Mouse (Mus musculus) forebrain, embryonic 11.5 days (tissue): ENCODE data around the gene Twnk. TPM values are rescaled to one million over a fixed set of nuclear protein-coding genes. Genes with fewer than 3 reads are reported as not detected.

Experiments
- ATAC-seq: fragments of 200-750 bp; cut with Nextera tagmentation; replicated peaks from 2 replicates; pipeline ENCODE4 v1.8.0; 2017; ENCODE audit warnings: moderate TSS enrichment; ENCODE audit not compliant: low FRiP score
- DNase-seq: peaks from one replicate; pipeline ENCODE4 v3.0.0-alpha.2; 2017; ENCODE audit warnings: low spot score
- H3K27ac ChIP-seq: fragments of 300-500 bp; sonication (generic); 2 replicates; pipeline ENCODE4 v1.5.1; 2014; ENCODE audit warnings: low read depth, low read length
- H3K27me3 ChIP-seq: fragments of 300-500 bp; sonication (generic); 2 replicates; pipeline ENCODE4 v1.6.1; 2014; ENCODE audit warnings: mild to moderate bottlenecking, low read length, mixed read lengths; ENCODE audit not compliant: control insufficient read depth, insufficient read depth
- H3K36me3 ChIP-seq: fragments of 300-500 bp; sonication (generic); 2 replicates; pipeline ENCODE4 v1.6.1; 2014; ENCODE audit warnings: mild to moderate bottlenecking, low read length, moderate library complexity, mixed read lengths; ENCODE audit not compliant: control insufficient read depth, insufficient read depth
- H3K4me1 ChIP-seq: fragments of 300-500 bp; sonication (generic); replicated peaks from 2 replicates; pipeline ENCODE4 v1.6.1; 2014; ENCODE audit warnings: low read length, mixed read lengths; ENCODE audit not compliant: control insufficient read depth, insufficient read depth
- H3K4me2 ChIP-seq: fragments of 300-500 bp; sonication (generic); 2 replicates; pipeline ENCODE4 v1.6.1; 2014; ENCODE audit warnings: low read depth, mild to moderate bottlenecking, low read length, moderate library complexity, mixed read lengths; ENCODE audit not compliant: severe bottlenecking
- H3K4me3 ChIP-seq: fragments of 300-500 bp; sonication (generic); 2 replicates; pipeline ENCODE4 v1.5.1; 2014; ENCODE audit warnings: low read depth, low read length
- H3K9ac ChIP-seq: fragments of 300-500 bp; sonication (generic); 2 replicates; pipeline ENCODE4 v1.6.1; 2014; ENCODE audit warnings: low read length
- H3K9me3 ChIP-seq: fragments of 300-500 bp; sonication (generic); 2 replicates; pipeline ENCODE4 v1.6.1; 2016; ENCODE audit warnings: low read length, mixed read lengths; ENCODE audit not compliant: control insufficient read depth
- WGBS: fragments of 180-500 bp; shearing (Covaris S2); extraction: QIAGEN DNeasy Blood & Tissue Kit; methylation state at CpG from one replicate; pipeline ENCODE4 v1.1.7; 2014; 5-methylcytosine and 5-hydroxymethylcytosine counted together
- polyA plus RNA-seq: library from polyadenylated mRNA; unstranded; fragments of >200 nt; fragmentation: Nextera tagmentation; extraction: Ambion mirVana; gene quantifications from 2 replicates; pipeline ENCODE4 v1.2.1, GENCODE M21; 2014

The Twnk gene
- polyA plus RNA-seq, 1 experiment from 2014 or later: 19.9 TPM

- ATAC-seq (no peak), DNase-seq (no peak)
- H3K9ac ChIP-seq: no peak overlapping the region
- H3K36me3 ChIP-seq: peaks cover 3% of the 10 kb centered on the region; the same call in 1 of the 2 replicates
- H3K4me1 ChIP-seq: peaks cover 5% of the 10 kb centered on the region; the same call in 1 of the 2 replicates
- 94% methylated on average over 4 of the region's 4 CpGs for WGBS
- H3K4me2 ChIP-seq: no peak overlapping the region
- H3K9me3 ChIP-seq: no peaks in the 10 kb centered on the region
- H3K4me3 ChIP-seq: no peak overlapping the region
- 0 out of 2 replicates have a peak, but pooled peaks cover 2% of the 10 kb centered on the region for H3K27me3 ChIP-seq
- no peak overlapping the region for H3K27ac ChIP-seq
These were observed 21.0 kb upstream of the Twnk start for GRCm38 (mm10) chr19:44984420-44984819.

GRCm38 (mm10) chr19:44985159-44985988 lies 20.1 kb upstream of the Twnk start:
- DNase-seq: no peak
- H3K4me1 ChIP-seq: peaks cover 13% of the 10 kb centered on the region
- H3K4me3 ChIP-seq: no peak overlapping the region
- H3K4me2 ChIP-seq: no peak overlapping the region
- H3K27ac ChIP-seq: no peak overlapping the region
- H3K9me3 ChIP-seq: no peaks in the 10 kb centered on the region
- H3K27me3 ChIP-seq: 0 out of 2 replicates have a peak, but pooled peaks cover 2% of the 10 kb centered on the region
- WGBS: 70% methylated on average over 5 of the region's 5 CpGs
- H3K36me3 ChIP-seq: no peaks in the 10 kb centered on the region; the same call in 1 of the 2 replicates
- no peak overlapping the region for H3K9ac ChIP-seq
- ATAC-seq: no peak

- ATAC-seq: no peak
- WGBS: 71% methylated on average over 6 of the region's 6 CpGs
- Histone ChIP-seq H3K36me3 (no peaks in the 10 kb centered on the region; the same call in 1 of the 2 replicates), H3K27me3 (0 out of 2 replicates have a peak, but pooled peaks cover 2% of the 10 kb centered on the region), H3K9me3 (no peaks in the 10 kb centered on the region), H3K4me3 (no peak overlapping the region), H3K4me1 (peaks cover 18% of the 10 kb centered on the region), H3K27ac (no peak overlapping the region), H3K9ac (no peak overlapping the region), H3K4me2 (no peak overlapping the region)
- no peak for DNase-seq
These were observed 18.5 kb upstream of the Twnk start for GRCm38 (mm10) chr19:44987004-44987403.

GRCm38 (mm10) chr19:44987851-44988250 lies 17.6 kb upstream of the Twnk start:
- ATAC-seq (no peak), DNase-seq (no peak)
- 0 out of 2 replicates have a peak, but pooled peaks cover 2% of the 10 kb centered on the region for H3K27me3 ChIP-seq
- no peaks in the 10 kb centered on the region for H3K9me3 ChIP-seq
- WGBS: 69% methylated on average over 6 of the region's 6 CpGs
- H3K4me3 ChIP-seq: no peak overlapping the region
- peaks cover 18% of the 10 kb centered on the region for H3K4me1 ChIP-seq
- H3K27ac ChIP-seq: no peak overlapping the region
- H3K4me2 ChIP-seq: no peak overlapping the region
- H3K9ac ChIP-seq: no peak overlapping the region
- H3K36me3 ChIP-seq: no peaks in the 10 kb centered on the region

DNA sequence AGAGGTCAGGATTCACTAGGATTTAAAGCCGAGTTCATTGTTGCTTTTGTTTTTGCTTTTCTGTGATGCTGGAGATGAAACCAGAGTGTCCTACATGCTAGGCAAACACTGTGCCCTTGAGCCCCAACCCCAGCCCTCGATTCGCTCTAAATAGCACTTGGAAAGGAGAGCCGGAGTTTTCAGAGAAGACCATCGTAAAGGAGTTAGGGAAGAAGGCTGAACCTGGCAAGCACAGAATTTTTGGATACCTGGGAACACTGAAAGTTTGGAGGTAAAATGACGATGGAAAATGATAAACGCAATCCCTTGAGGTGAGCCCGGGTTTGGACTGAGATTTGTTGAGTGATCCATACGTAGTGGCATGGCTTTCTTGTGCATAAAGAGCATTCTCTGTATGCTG lies 17.1 kb upstream of the Twnk start:
- Histone ChIP-seq H3K27ac (no peak overlapping the region), H3K9ac (no peak overlapping the region; the same call in 1 of the 2 replicates), H3K9me3 (no peaks in the 10 kb centered on the region), H3K27me3 (0 out of 2 replicates have a peak, but pooled peaks cover 2% of the 10 kb centered on the region), H3K36me3 (no peaks in the 10 kb centered on the region), H3K4me1 (peaks cover 18% of the 10 kb centered on the region), H3K4me2 (peak overlapping the region; percentile 98; the same call in 1 of the 2 replicates), H3K4me3 (peak overlapping the region; percentile 65; the same call in 1 of the 2 replicates)
- 36% methylated on average over 9 of the region's 9 CpGs for WGBS
- DNase-seq (no peak), ATAC-seq (no peak; the same call in 1 of the 2 replicates)

- DNase-seq (peak; percentile 82), ATAC-seq (peak; percentile 85)
- H3K9ac ChIP-seq: peak within 1 kb of the TSS; percentile 85
- H3K4me2 ChIP-seq: peak within 1 kb of the TSS; percentile 98
- peaks cover 18% of the 10 kb centered on the region for H3K4me1 ChIP-seq
- under 1% methylated on average over 42 of the region's 58 CpGs for WGBS
- peak within 1 kb of the TSS; percentile 65 for H3K4me3 ChIP-seq
- H3K36me3 ChIP-seq: no peaks in the 10 kb centered on the region
- 0 out of 2 replicates have a peak, but pooled peaks cover 2% of the 10 kb centered on the region for H3K27me3 ChIP-seq
- no peaks in the 10 kb centered on the region for H3K9me3 ChIP-seq
- 0 out of 2 replicates have a peak within 1 kb of the TSS, but pooled peaks have one; percentile 6 for H3K27ac ChIP-seq
These were observed 16.5 kb upstream of the Twnk start, which contains the start of gene Sema4g for GRCm38 (mm10) chr19:44988831-44989566. TSS of gene Sema4g (plus strand) at chr19:44989101.

DNA sequence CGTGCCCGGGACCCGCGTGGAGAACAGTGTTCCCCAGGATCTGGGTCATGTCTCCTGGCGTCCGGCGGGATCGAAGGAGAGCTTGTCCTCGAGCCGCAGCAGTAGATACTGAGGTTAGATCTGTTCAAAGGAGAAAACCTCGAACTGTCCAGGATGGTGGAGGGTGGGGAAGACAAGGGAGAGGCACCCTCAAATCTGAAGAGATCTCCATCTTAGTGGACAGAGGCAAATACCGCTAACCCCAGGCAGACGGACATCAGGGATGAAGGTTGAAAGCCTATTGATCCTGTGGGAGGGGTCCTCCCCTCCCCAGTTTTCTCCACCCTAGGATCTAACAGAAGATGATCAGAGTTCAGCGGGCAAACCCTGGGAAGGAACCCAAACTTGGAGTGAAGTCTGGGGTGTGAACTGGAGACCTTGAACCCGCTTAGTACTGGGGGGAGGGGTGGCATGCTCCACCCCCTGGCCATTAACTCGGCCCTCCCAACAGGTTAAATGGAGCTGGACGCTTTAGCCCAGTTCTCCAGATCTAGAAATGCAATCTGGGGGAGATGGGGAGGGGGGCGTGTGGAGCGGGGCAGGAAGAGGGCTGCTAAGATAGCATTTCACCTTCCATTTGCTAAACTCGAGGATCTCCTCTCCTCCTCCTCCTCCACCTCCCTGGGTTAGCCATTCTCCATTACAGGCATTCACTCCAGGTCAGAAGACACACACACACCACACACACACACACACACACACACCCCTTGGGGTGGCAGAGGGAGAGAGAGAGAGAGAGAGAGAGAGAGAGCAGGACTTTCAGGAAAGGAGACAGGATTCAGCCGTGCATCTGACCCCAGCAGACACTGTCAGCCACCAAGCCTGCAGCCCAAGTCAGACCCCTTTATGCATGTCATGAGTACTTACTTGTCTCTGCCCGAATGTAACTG lies 15.6 kb upstream of the Twnk start:
- Histone ChIP-seq H3K4me2 (peak overlapping the region; percentile 98), H3K36me3 (no peaks in the 10 kb centered on the region), H3K9me3 (no peaks in the 10 kb centered on the region), H3K4me3 (peak overlapping the region; percentile 65), H3K4me1 (peaks cover 18% of the 10 kb centered on the region), H3K9ac (peak overlapping the region; percentile 85), H3K27me3 (0 out of 2 replicates have a peak, but pooled peaks cover 2% of the 10 kb centered on the region), H3K27ac (no peak overlapping the region)
- DNase-seq (no peak), ATAC-seq (peak; percentile 28; the same call in 1 of the 2 replicates)
- WGBS: 8% methylated on average over 22 of the region's 22 CpGs
